Mouse (Mus musculus) embryonic facial prominence, embryonic 15.5 days (tissue): ENCODE data around the gene Gm20388. TPM values are rescaled to one million over a fixed set of nuclear protein-coding genes. Genes with fewer than 3 reads are reported as not detected.

Experiments used
- ATAC-seq: fragments of 200-750 bp; cut with Nextera tagmentation; 2 replicates; pipeline ENCODE4 v1.8.0; 2017; ENCODE audit warnings: low read depth, moderate TSS enrichment; ENCODE audit not compliant: insufficient number of reproducible peaks, low FRiP score, low TSS enrichment
- H3K27ac ChIP-seq: fragments of 300-500 bp; sonication (generic); replicated peaks from 2 replicates; pipeline ENCODE4 v1.5.1; 2015; ENCODE audit warnings: mild to moderate bottlenecking, inconsistent platforms
- H3K27me3 ChIP-seq: fragments of 300-500 bp; sonication (generic); 2 replicates; pipeline ENCODE4 v1.6.1; 2015; ENCODE audit warnings: inconsistent platforms
- H3K36me3 ChIP-seq: fragments of 300-500 bp; sonication (generic); 2 replicates; pipeline ENCODE4 v1.6.1; 2015; ENCODE audit warnings: mild to moderate bottlenecking, inconsistent platforms
- H3K4me1 ChIP-seq: fragments of 300-500 bp; sonication (generic); 2 replicates; pipeline ENCODE4 v1.6.1; 2015; ENCODE audit warnings: inconsistent platforms
- H3K4me2 ChIP-seq: fragments of 300-500 bp; sonication (generic); replicated peaks from 2 replicates; pipeline ENCODE4 v1.6.1; 2015; ENCODE audit warnings: mild to moderate bottlenecking, inconsistent platforms
- H3K4me3 ChIP-seq: fragments of 300-500 bp; sonication (generic); replicated peaks from 2 replicates; pipeline ENCODE4 v1.5.1; 2015; ENCODE audit warnings: mild to moderate bottlenecking, inconsistent platforms
- H3K9ac ChIP-seq: fragments of 300-500 bp; sonication (generic); 2 replicates; pipeline ENCODE4 v1.6.1; 2015; ENCODE audit warnings: inconsistent platforms
- H3K9me3 ChIP-seq: fragments of 300-500 bp; sonication (generic); replicated peaks from 2 replicates; pipeline ENCODE4 v1.6.1; 2016; ENCODE audit warnings: inconsistent platforms
- WGBS: fragments of 180-500 bp; shearing (Covaris S2); methylation state at CpG from one replicate; pipeline ENCODE4 v1.1.7; 2015; 5-methylcytosine and 5-hydroxymethylcytosine counted together
- polyA plus RNA-seq: library from polyadenylated mRNA; unstranded; fragments of >200 nt; fragmentation: Nextera tagmentation; extraction: Ambion mirVana; gene quantifications from 2 replicates; pipeline ENCODE4 v1.2.1, GENCODE M21; 2015

Gm20388 gene
- polyA plus RNA-seq, 1 experiment from 2014 or later: 8.0 TPM

GRCm38 (mm10) chr8:123122670-123123069, 3212.0 kb downstream of the Gm20388 start:
- Histone ChIP-seq H3K4me1 (peaks cover 27% of the 10 kb centered on the region), H3K27me3 (peaks cover 23% of the 10 kb centered on the region), H3K36me3 (no peaks in the 10 kb centered on the region), H3K4me3 (no peak overlapping the region), H3K4me2 (no peak overlapping the region), H3K9me3 (no peaks in the 10 kb centered on the region), H3K27ac (no peak overlapping the region), H3K9ac (no peak overlapping the region)
- ATAC-seq: no peak
- WGBS: 81% methylated on average over 5 of the region's 5 CpGs

GRCm38 (mm10) chr8:123126193-123126816, 3215.7 kb downstream of the Gm20388 start:
- H3K4me3 ChIP-seq: no peak overlapping the region
- WGBS: 10% methylated on average over 19 of the region's 19 CpGs
- no peak overlapping the region for H3K9ac ChIP-seq
- no peak; the same call in 1 of the 2 replicates for ATAC-seq
- no peaks in the 10 kb centered on the region for H3K36me3 ChIP-seq
- H3K4me1 ChIP-seq: peaks cover 20% of the 10 kb centered on the region
- H3K4me2 ChIP-seq: no peak overlapping the region
- no peaks in the 10 kb centered on the region for H3K27me3 ChIP-seq
- H3K27ac ChIP-seq: no peak overlapping the region
- no peaks in the 10 kb centered on the region for H3K9me3 ChIP-seq

GRCm38 (mm10) chr8:123131041-123131440, 3220.4 kb downstream of the Gm20388 start:
- no peaks in the 10 kb centered on the region for H3K27me3 ChIP-seq
- H3K9ac ChIP-seq: no peak overlapping the region
- no peak overlapping the region for H3K4me3 ChIP-seq
- 0 out of 2 replicates have a peak overlapping the region, but pooled peaks have one; percentile 19 for H3K27ac ChIP-seq
- WGBS: 62% methylated on average over 9 of the region's 9 CpGs
- no peaks in the 10 kb centered on the region for H3K36me3 ChIP-seq
- no peak overlapping the region for H3K4me2 ChIP-seq
- H3K4me1 ChIP-seq: peaks cover 21% of the 10 kb centered on the region
- no peaks in the 10 kb centered on the region for H3K9me3 ChIP-seq
- no peak for ATAC-seq

GRCm38 (mm10) chr8:123132953-123133352, 3222.3 kb downstream of the Gm20388 start:
- Histone ChIP-seq H3K4me1 (peaks cover 28% of the 10 kb centered on the region), H3K9me3 (no peaks in the 10 kb centered on the region), H3K9ac (no peak overlapping the region), H3K27ac (no peak overlapping the region), H3K4me2 (no peak overlapping the region), H3K36me3 (no peaks in the 10 kb centered on the region), H3K27me3 (no peaks in the 10 kb centered on the region), H3K4me3 (no peak overlapping the region)
- WGBS: 92% methylated on average over 2 of the region's 2 CpGs
- ATAC-seq: no peak

- H3K9ac ChIP-seq: no peak overlapping the region
- no peak overlapping the region for H3K4me2 ChIP-seq
- no peak for ATAC-seq
- H3K27ac ChIP-seq: no peak overlapping the region
- no peaks in the 10 kb centered on the region for H3K9me3 ChIP-seq
- 84% methylated on average over 11 of the region's 11 CpGs for whole genome bisulfite sequencing
- H3K4me3 ChIP-seq: no peak overlapping the region
- no peaks in the 10 kb centered on the region for H3K27me3 ChIP-seq
- peaks cover 39% of the 10 kb centered on the region for H3K4me1 ChIP-seq
- no peaks in the 10 kb centered on the region for H3K36me3 ChIP-seq
These were observed 3223.6 kb downstream of the Gm20388 start for GRCm38 (mm10) chr8:123134149-123134713.

- Histone ChIP-seq H3K27ac (peak overlapping the region; percentile 48; the same call in 1 of the 2 replicates), H3K4me1 (peaks cover 40% of the 10 kb centered on the region), H3K9me3 (no peaks in the 10 kb centered on the region), H3K27me3 (no peaks in the 10 kb centered on the region), H3K4me2 (no peak overlapping the region), H3K36me3 (no peaks in the 10 kb centered on the region), H3K4me3 (no peak overlapping the region), H3K9ac (no peak overlapping the region)
- ATAC-seq: no peak
- whole genome bisulfite sequencing: 22% methylated on average over 7 of the region's 7 CpGs
These were observed 3224.8 kb downstream of the Gm20388 start for GRCm38 (mm10) chr8:123135406-123135805.

GRCm38 (mm10) chr8:123135806-123136205, 3225.2 kb downstream of the Gm20388 start:
- H3K4me3 ChIP-seq: no peak overlapping the region
- no peaks in the 10 kb centered on the region for H3K27me3 ChIP-seq
- H3K4me1 ChIP-seq: peaks cover 44% of the 10 kb centered on the region
- H3K27ac ChIP-seq: peak overlapping the region; percentile 48; the same call in 1 of the 2 replicates
- no peaks in the 10 kb centered on the region for H3K36me3 ChIP-seq
- H3K4me2 ChIP-seq: no peak overlapping the region
- H3K9me3 ChIP-seq: no peaks in the 10 kb centered on the region
- no peak for ATAC-seq
- 51% methylated on average over 9 of the region's 9 CpGs for WGBS
- H3K9ac ChIP-seq: no peak overlapping the region

GRCm38 (mm10) chr8:123136287-123136686, 3225.6 kb downstream of the Gm20388 start:
- WGBS: 69% methylated on average over 9 of the region's 9 CpGs
- H3K36me3 ChIP-seq: no peaks in the 10 kb centered on the region
- no peaks in the 10 kb centered on the region for H3K27me3 ChIP-seq
- no peaks in the 10 kb centered on the region for H3K9me3 ChIP-seq
- H3K27ac ChIP-seq: 0 out of 2 replicates have a peak overlapping the region, but pooled peaks have one; percentile 94
- ATAC-seq: no peak
- no peak overlapping the region for H3K9ac ChIP-seq
- no peak overlapping the region for H3K4me2 ChIP-seq
- no peak overlapping the region for H3K4me3 ChIP-seq
- H3K4me1 ChIP-seq: peaks cover 49% of the 10 kb centered on the region

- 3% methylated on average over 2 of the region's 2 CpGs for WGBS
- Histone ChIP-seq H3K27me3 (no peaks in the 10 kb centered on the region), H3K4me1 (peaks cover 62% of the 10 kb centered on the region), H3K9ac (peak overlapping the region; percentile 2; the same call in 1 of the 2 replicates), H3K36me3 (no peaks in the 10 kb centered on the region), H3K4me3 (no peak overlapping the region), H3K27ac (peak overlapping the region; percentile 94), H3K4me2 (no peak overlapping the region), H3K9me3 (no peaks in the 10 kb centered on the region)
- peak; percentile 88 for ATAC-seq
These were observed 3227.0 kb downstream of the Gm20388 start for GRCm38 (mm10) chr8:123137645-123138077.

- ATAC-seq: no peak
- Histone ChIP-seq H3K4me1 (peaks cover 65% of the 10 kb centered on the region), H3K9me3 (no peaks in the 10 kb centered on the region), H3K4me2 (no peak overlapping the region), H3K27me3 (no peaks in the 10 kb centered on the region), H3K9ac (no peak overlapping the region), H3K27ac (peak overlapping the region; percentile 94), H3K4me3 (no peak overlapping the region), H3K36me3 (no peaks in the 10 kb centered on the region)
- WGBS: 52% methylated on average over 4 of the region's 4 CpGs
These were observed 3228.1 kb downstream of the Gm20388 start for GRCm38 (mm10) chr8:123138741-123139140.

GRCm38 (mm10) chr8:123141741-123142462, 3231.3 kb downstream of the Gm20388 start:
- Histone ChIP-seq H3K36me3 (no peaks in the 10 kb centered on the region), H3K27ac (peak overlapping the region; percentile 95), H3K27me3 (no peaks in the 10 kb centered on the region), H3K4me2 (no peak overlapping the region), H3K9ac (no peak overlapping the region), H3K9me3 (no peaks in the 10 kb centered on the region), H3K4me3 (no peak overlapping the region), H3K4me1 (peaks cover 62% of the 10 kb centered on the region)
- WGBS: 27% methylated on average over 14 of the region's 14 CpGs
- ATAC-seq: peak; percentile 71
